Mouse (Mus musculus) liver, adult 2 months (tissue): ENCODE data around the gene Ipmk. TPM values are rescaled to one million over a fixed set of nuclear protein-coding genes. Genes with fewer than 3 reads are reported as not detected.
A peak's percentile ranks its signal among the peaks of the same experiment; 100 is the strongest.

Experiments used
- DNase-seq: peaks from one replicate; pipeline ENCODE4 v3.0.0-alpha.2; 2011; ENCODE audit warnings: low read depth, low spot score; ENCODE audit errors: extremely low read depth
- H3K27ac ChIP-seq: fragments of 200-500 bp; replicated peaks from 2 replicates; pipeline ENCODE4 v1.5.1; 2012; ENCODE audit warnings: low read depth, mild to moderate bottlenecking, control low read depth, inconsistent platforms, low read length; ENCODE audit not compliant: insufficient read depth
- H3K27me3 ChIP-seq: fragments of 200-500 bp; 2 replicates; pipeline ENCODE4 v1.6.1; 2012; ENCODE audit warnings: mild to moderate bottlenecking, moderate library complexity, low read length, inconsistent platforms; ENCODE audit not compliant: control insufficient read depth, insufficient read depth
- H3K36me3 ChIP-seq: fragments of 200-500 bp; 2 replicates; pipeline ENCODE4 v1.6.1; 2012; ENCODE audit warnings: low read length, inconsistent platforms; ENCODE audit not compliant: control insufficient read depth, insufficient read depth
- H3K4me1 ChIP-seq: fragments of 200-500 bp; 2 replicates; pipeline ENCODE4 v1.6.1; 2011; ENCODE audit warnings: low read length; ENCODE audit not compliant: control insufficient read depth, insufficient read depth
- H3K4me3 ChIP-seq: fragments of 200-500 bp; 2 replicates; pipeline ENCODE4 v1.5.1; 2011; ENCODE audit warnings: low read depth, mild to moderate bottlenecking, control low read depth, low read length, moderate library complexity; ENCODE audit not compliant: insufficient read depth
- H3K79me2 ChIP-seq: fragments of 200-500 bp; 2 replicates; pipeline ENCODE4 v1.6.1; 2012; ENCODE audit warnings: inconsistent platforms, mild to moderate bottlenecking, low read length, moderate library complexity; ENCODE audit not compliant: control insufficient read depth, insufficient read depth
- H3K9ac ChIP-seq: fragments of 200-500 bp; 2 replicates; pipeline ENCODE4 v1.6.1; 2012; ENCODE audit warnings: low read depth, mild to moderate bottlenecking, control low read depth, inconsistent platforms, low read length
- CTCF ChIP-seq: fragments of 200-500 bp; IDR thresholded peaks from 2 replicates; pipeline ENCODE4 v1.5.1; 2011; ENCODE audit warnings: low read depth, low read length, control low read depth
- POLR2A ChIP-seq: fragments of 200-500 bp; IDR thresholded peaks from 2 replicates; pipeline ENCODE4 v1.6.1; 2011; ENCODE audit warnings: low read length, control low read depth; ENCODE audit not compliant: insufficient read depth; ENCODE audit errors: extremely low read depth
- WGBS: fragments of 180-500 bp; shearing (Covaris S2); methylation state at CpG from one replicate; pipeline ENCODE4 v1.1.7; 2018; 5-methylcytosine and 5-hydroxymethylcytosine counted together
- polyA plus RNA-seq: library from polyadenylated mRNA; depleted of rRNA; stranded (reverse); fragments of >200 nt; gene quantifications from 2 replicates; pipeline ENCODE4 v1.2.3, GENCODE M21; 2012; rRNA removed
- total RNA-seq: library from RNA; depleted of rRNA; stranded (reverse); fragments of >200 nt; gene quantifications from 2 replicates; pipeline ENCODE4 v1.2.3, GENCODE M21; 2014; rRNA removed

The Ipmk gene
- total and polyA plus RNA-seq, 2 experiments, result 11.6 to 46.2 TPM

- TF ChIP-seq POLR2A, result no peak
- no peak for TF ChIP-seq CTCF
- H3K9ac ChIP-seq, result no peak overlapping the region
- no peak overlapping the region for H3K4me3 ChIP-seq
- H3K79me2 ChIP-seq, result no peaks in the 10 kb centered on the region
- WGBS, result 76% methylated on average over 13 of the region's 13 CpGs
- H3K36me3 ChIP-seq, result no peaks in the 10 kb centered on the region
- H3K27ac ChIP-seq, result no peak overlapping the region
- no peaks in the 10 kb centered on the region for H3K27me3 ChIP-seq
- DNase-seq, result no peak
- no peaks in the 10 kb centered on the region for H3K4me1 ChIP-seq
Observed at GRCm38 (mm10) chr10:71469751-71470150, 122.2 kb downstream of the Ipmk start.

- no peaks in the 10 kb centered on the region for H3K27me3 ChIP-seq
- H3K79me2 ChIP-seq, result no peaks in the 10 kb centered on the region
- H3K27ac ChIP-seq, result no peak overlapping the region
- H3K4me3 ChIP-seq, result no peak overlapping the region
- no peak overlapping the region for H3K9ac ChIP-seq
- H3K36me3 ChIP-seq, result no peaks in the 10 kb centered on the region
- DNase-seq, result no peak
- no peaks in the 10 kb centered on the region for H3K4me1 ChIP-seq
- WGBS, result 80% methylated on average over 6 of the region's 6 CpGs
- TF ChIP-seq POLR2A (no peak), CTCF (no peak)
Observed at GRCm38 (mm10) chr10:71472033-71472432, 124.5 kb downstream of the Ipmk start.

GRCm38 (mm10) chr10:71473590-71473989 is 126.0 kb downstream of the Ipmk start:
- no peak for DNase-seq
- H3K4me1 ChIP-seq, result no peaks in the 10 kb centered on the region
- TF ChIP-seq POLR2A, result no peak
- TF ChIP-seq CTCF, result no peak

GRCm38 (mm10) chr10:71476471-71477080 is 129.0 kb downstream of the Ipmk start:
- TF ChIP-seq CTCF (no peak), POLR2A (no peak)
- Histone ChIP-seq H3K4me3 (no peak overlapping the region), H3K27ac (no peak overlapping the region), H3K27me3 (no peaks in the 10 kb centered on the region), H3K79me2 (no peaks in the 10 kb centered on the region), H3K36me3 (no peaks in the 10 kb centered on the region), H3K9ac (no peak overlapping the region), H3K4me1 (no peaks in the 10 kb centered on the region)
- peak; percentile 30 for DNase-seq
- WGBS, result 59% methylated on average over 8 of the region's 8 CpGs

More at GRCm38 (mm10) chr10:71473590-71473989, 126.0 kb downstream of the Ipmk start:
- Histone ChIP-seq H3K27ac (no peak overlapping the region), H3K36me3 (no peaks in the 10 kb centered on the region), H3K4me3 (no peak overlapping the region), H3K9ac (no peak overlapping the region), H3K79me2 (no peaks in the 10 kb centered on the region), H3K27me3 (no peaks in the 10 kb centered on the region)
- WGBS, result 89% methylated on average over 13 of the region's 13 CpGs

GRCm38 (mm10) chr10:71477147-71477546 is 129.6 kb downstream of the Ipmk start:
- no peak for DNase-seq
- Histone ChIP-seq H3K4me1 (no peaks in the 10 kb centered on the region), H3K27me3 (no peaks in the 10 kb centered on the region), H3K4me3 (no peak overlapping the region), H3K27ac (no peak overlapping the region), H3K36me3 (no peaks in the 10 kb centered on the region), H3K79me2 (no peaks in the 10 kb centered on the region), H3K9ac (no peak overlapping the region)
- 38% methylated on average over 4 of the region's 4 CpGs for WGBS
- TF ChIP-seq POLR2A (no peak), CTCF (no peak)

- no peaks in the 10 kb centered on the region for H3K27me3 ChIP-seq
- no peak overlapping the region for H3K4me3 ChIP-seq
- H3K36me3 ChIP-seq, result no peaks in the 10 kb centered on the region
- TF ChIP-seq POLR2A (no peak), CTCF (peak; percentile 93)
- DNase-seq, result peak; percentile 37
- H3K9ac ChIP-seq, result no peak overlapping the region
- H3K79me2 ChIP-seq, result no peaks in the 10 kb centered on the region
- H3K4me1 ChIP-seq, result no peaks in the 10 kb centered on the region
- WGBS, result 11% methylated on average over 8 of the region's 8 CpGs
- no peak overlapping the region for H3K27ac ChIP-seq
Observed at GRCm38 (mm10) chr10:71479700-71480325, 132.2 kb downstream of the Ipmk start.

Other genes with a start within 250 kb of the Ipmk start
- 1.6 and 1.7 TPM in 2 replicates for gene Bicc1, start 188.1 kb upstream of the Ipmk start, total RNA-seq
- gene Bicc1, start 188.1 kb upstream of the Ipmk start, polyA plus RNA-seq, result 0.75 and 1.0 TPM in 2 replicates
- 18.5 and 19.6 TPM in 2 replicates for gene Tfam, start 109.5 kb upstream of the Ipmk start, total RNA-seq
- gene Tfam, start 109.5 kb upstream of the Ipmk start, polyA plus RNA-seq, result 10.4 and 11.6 TPM in 2 replicates
- gene Ube2d1, start 62.5 kb upstream of the Ipmk start, total RNA-seq, result 5.3 and 6.2 TPM in 2 replicates
- gene Ube2d1, start 62.5 kb upstream of the Ipmk start, polyA plus RNA-seq, result 8.0 and 9.5 TPM in 2 replicates
- gene Cisd1, start 2.8 kb upstream of the Ipmk start, total RNA-seq, result 159 and 205 TPM in 2 replicates
- gene Cisd1, start 2.8 kb upstream of the Ipmk start, polyA plus RNA-seq, result 209 and 211 TPM in 2 replicates